Mouse (Mus musculus): ENCODE data around the gene Tnfaip8l2. TPM values are rescaled to one million over a fixed set of nuclear protein-coding genes. Genes with fewer than 3 reads are reported as not detected.
A peak's percentile ranks its signal among the peaks of the same experiment; 100 is the strongest.
"Not testable (repeated sequence)": the region's sequence is repeated elsewhere in the genome, so short reads cannot be mapped to it uniquely, and the experiment has no call there.

Gene Tnfaip8l2
- polyA plus RNA-seq, 1 experiment from 2014 or later, result 1.7 TPM

GRCm38 (mm10) chr3:95134133-95134532 lies 8.0 kb downstream of the Tnfaip8l2 start:
- not testable (repeated sequence) for H3K4me2 ChIP-seq; H3K27ac ChIP-seq; H3K9ac ChIP-seq (replicated peaks); H3K9me3 ChIP-seq; H3K27me3 ChIP-seq
- H3K4me1 ChIP-seq (replicated peaks), result peaks cover 22% of the 10 kb centered on the region
- ATAC-seq (ENCODE audit: insufficient number of reproducible peaks, insufficient read depth, low FRiP score, low TSS enrichment, low read depth), result peak; percentile 48
- whole genome bisulfite sequencing, result no CpG with 5 or more reads among the region's 12 CpGs
- H3K36me3 ChIP-seq, result peaks cover 29% of the 10 kb centered on the region
- H3K4me3 ChIP-seq (replicated peaks), result peak overlapping the region; percentile 65

- Histone ChIP-seq H3K9ac (replicated peaks) (peak within 1 kb of the TSS; percentile 75), H3K4me1 (replicated peaks) (peaks cover 23% of the 10 kb centered on the region), H3K27ac (peak within 1 kb of the TSS; percentile 78), H3K27me3 (no peaks in the 10 kb centered on the region), H3K4me2 (peak within 1 kb of the TSS; percentile 86), H3K36me3 (peaks cover 34% of the 10 kb centered on the region), H3K4me3 (replicated peaks) (peak within 1 kb of the TSS; percentile 65), H3K9me3 (0 out of 2 replicates have a peak, but pooled peaks cover 4% of the 10 kb centered on the region)
- ATAC-seq (ENCODE audit: insufficient number of reproducible peaks, insufficient read depth, low FRiP score, low TSS enrichment, low read depth), result peak; percentile 86
- under 1% methylated on average over 20 of the region's 20 CpGs for WGBS
Measured at GRCm38 (mm10) chr3:95133680-95134101, 8.5 kb downstream of the Tnfaip8l2 start, which contains the start of the genes Scnm1 and Lysmd1. Scnm1 (minus strand) TSS chr3:95134011. Lysmd1 (plus strand) TSS chr3:95134088.

- H3K9ac ChIP-seq (replicated peaks), result peak overlapping the region; percentile 75
- ATAC-seq (ENCODE audit: insufficient number of reproducible peaks, insufficient read depth, low FRiP score, low TSS enrichment, low read depth), result no peak
- H3K4me3 ChIP-seq (replicated peaks), result peak overlapping the region; percentile 65
- H3K4me2 ChIP-seq, result peak overlapping the region; percentile 86
- no peaks in the 10 kb centered on the region for H3K27me3 ChIP-seq
- peak overlapping the region; percentile 78 for H3K27ac ChIP-seq
- H3K4me1 ChIP-seq (replicated peaks), result peaks cover 23% of the 10 kb centered on the region
- H3K36me3 ChIP-seq, result peaks cover 38% of the 10 kb centered on the region
- 62% methylated on average over 11 of the region's 11 CpGs for WGBS
- 0 out of 2 replicates have a peak, but pooled peaks cover 4% of the 10 kb centered on the region for H3K9me3 ChIP-seq
Measured at GRCm38 (mm10) chr3:95133176-95133575, 9.0 kb downstream of the Tnfaip8l2 start.

GRCm38 (mm10) chr3:95132389-95132788 lies 9.8 kb downstream of the Tnfaip8l2 start:
- not testable (repeated sequence) for H3K9ac ChIP-seq (replicated peaks); H3K27me3 ChIP-seq; H3K27ac ChIP-seq; H3K9me3 ChIP-seq; ATAC-seq (ENCODE audit: insufficient number of reproducible peaks, insufficient read depth, low FRiP score, low TSS enrichment, low read depth)
- H3K4me3 ChIP-seq (replicated peaks), result 0 out of 2 replicates have a peak overlapping the region, but pooled peaks have one; percentile 65
- H3K4me1 ChIP-seq (replicated peaks), result peaks cover 23% of the 10 kb centered on the region
- H3K36me3 ChIP-seq, result peaks cover 35% of the 10 kb centered on the region
- 0 out of 2 replicates have a peak overlapping the region, but pooled peaks have one; percentile 86 for H3K4me2 ChIP-seq
- WGBS, result 94% methylated on average over 2 of the region's 2 CpGs

- H3K4me2 ChIP-seq, result no peak overlapping the region
- H3K9ac ChIP-seq (replicated peaks), result no peak overlapping the region; the same call in 1 of the 2 replicates
- 0 out of 2 replicates have a peak, but pooled peaks cover 4% of the 10 kb centered on the region for H3K9me3 ChIP-seq
- H3K27ac ChIP-seq, result no peak overlapping the region
- H3K4me1 ChIP-seq (replicated peaks), result peaks cover 18% of the 10 kb centered on the region
- no peaks in the 10 kb centered on the region for H3K27me3 ChIP-seq
- 90% methylated on average over 5 of the region's 5 CpGs for WGBS
- no peak overlapping the region for H3K4me3 ChIP-seq (replicated peaks)
- H3K36me3 ChIP-seq, result peaks cover 38% of the 10 kb centered on the region
- ATAC-seq (ENCODE audit: insufficient number of reproducible peaks, insufficient read depth, low FRiP score, low TSS enrichment, low read depth), result no peak
Measured at GRCm38 (mm10) chr3:95130081-95130480, 12.1 kb downstream of the Tnfaip8l2 start.

GRCm38 (mm10) chr3:95129226-95129651 lies 12.9 kb downstream of the Tnfaip8l2 start:
- no peak for ATAC-seq (ENCODE audit: insufficient number of reproducible peaks, insufficient read depth, low FRiP score, low TSS enrichment, low read depth)
- Histone ChIP-seq H3K27ac (no peak overlapping the region), H3K27me3 (no peaks in the 10 kb centered on the region), H3K9me3 (0 out of 2 replicates have a peak, but pooled peaks cover 4% of the 10 kb centered on the region), H3K4me3 (replicated peaks) (no peak overlapping the region), H3K9ac (replicated peaks) (no peak overlapping the region), H3K4me2 (no peak overlapping the region), H3K36me3 (peaks cover 38% of the 10 kb centered on the region), H3K4me1 (replicated peaks) (peaks cover 24% of the 10 kb centered on the region)
- WGBS, result 34% methylated on average over 6 of the region's 6 CpGs

GRCm38 (mm10) chr3:95124972-95125371 lies 17.2 kb downstream of the Tnfaip8l2 start:
- Histone ChIP-seq H3K4me1 (replicated peaks) (peaks cover 23% of the 10 kb centered on the region), H3K4me3 (replicated peaks) (no peak overlapping the region), H3K36me3 (peaks cover 59% of the 10 kb centered on the region), H3K27ac (peak overlapping the region; percentile 8; the same call in 1 of the 2 replicates), H3K9ac (replicated peaks) (0 out of 2 replicates have a peak overlapping the region, but pooled peaks have one; percentile 13), H3K4me2 (no peak overlapping the region), H3K9me3 (no peaks in the 10 kb centered on the region), H3K27me3 (no peaks in the 10 kb centered on the region)
- WGBS, result 39% methylated on average over 5 of the region's 5 CpGs
- ATAC-seq (ENCODE audit: insufficient number of reproducible peaks, insufficient read depth, low FRiP score, low TSS enrichment, low read depth), result no peak

- H3K36me3 ChIP-seq, result peaks cover 59% of the 10 kb centered on the region
Measured at GRCm38 (mm10) chr3:95124246-95124645, 17.9 kb downstream of the Tnfaip8l2 start, which contains the start of gene Tmod4. Tmod4 (plus strand) TSS chr3:95124476.

GRCm38 (mm10) chr3:95121580-95121979 lies 20.6 kb downstream of the Tnfaip8l2 start:
- Histone ChIP-seq H3K9me3 (no peaks in the 10 kb centered on the region), H3K36me3 (peaks cover 74% of the 10 kb centered on the region), H3K27ac (0 out of 2 replicates have a peak overlapping the region, but pooled peaks have one; percentile 46), H3K4me3 (replicated peaks) (no peak overlapping the region), H3K27me3 (no peaks in the 10 kb centered on the region), H3K4me1 (replicated peaks) (peaks cover 15% of the 10 kb centered on the region), H3K9ac (replicated peaks) (no peak overlapping the region), H3K4me2 (no peak overlapping the region)
- WGBS, result 80% methylated on average over 6 of the region's 6 CpGs
- ATAC-seq (ENCODE audit: insufficient number of reproducible peaks, insufficient read depth, low FRiP score, low TSS enrichment, low read depth), result no peak

More at GRCm38 (mm10) chr3:95124246-95124645, 17.9 kb downstream of the Tnfaip8l2 start, which contains the start of gene Tmod4:
- 0 out of 2 replicates have a peak, but pooled peaks have one; percentile 16 for ATAC-seq (ENCODE audit: insufficient number of reproducible peaks, insufficient read depth, low FRiP score, low TSS enrichment, low read depth)
- Histone ChIP-seq H3K9ac (replicated peaks) (0 out of 2 replicates have a peak within 1 kb of the TSS, but pooled peaks have one; percentile 13), H3K27ac (peak within 1 kb of the TSS; percentile 8; the same call in 1 of the 2 replicates), H3K9me3 (no peaks in the 10 kb centered on the region), H3K27me3 (no peaks in the 10 kb centered on the region), H3K4me1 (replicated peaks) (peaks cover 18% of the 10 kb centered on the region), H3K4me2 (no peak within 1 kb of the TSS), H3K4me3 (replicated peaks) (no peak within 1 kb of the TSS)
- WGBS, result 52% methylated on average over 6 of the region's 6 CpGs

- H3K36me3 ChIP-seq, result peaks cover 79% of the 10 kb centered on the region
- no peaks in the 10 kb centered on the region for H3K9me3 ChIP-seq
- no peak overlapping the region for H3K4me2 ChIP-seq
- H3K27me3 ChIP-seq, result no peaks in the 10 kb centered on the region
- no peak for ATAC-seq (ENCODE audit: insufficient number of reproducible peaks, insufficient read depth, low FRiP score, low TSS enrichment, low read depth)
- no peak overlapping the region for H3K9ac ChIP-seq (replicated peaks)
- no peak overlapping the region for H3K27ac ChIP-seq
- H3K4me3 ChIP-seq (replicated peaks), result no peak overlapping the region
- H3K4me1 ChIP-seq (replicated peaks), result no peaks in the 10 kb centered on the region
- 72% methylated on average over 2 of the region's 2 CpGs for WGBS
Measured at GRCm38 (mm10) chr3:95117751-95118150, 24.4 kb downstream of the Tnfaip8l2 start.

GRCm38 (mm10) chr3:95112760-95113159 lies 29.4 kb downstream of the Tnfaip8l2 start:
- H3K4me2 ChIP-seq, result no peak overlapping the region
- no peaks in the 10 kb centered on the region for H3K27me3 ChIP-seq
- H3K9ac ChIP-seq (replicated peaks), result no peak overlapping the region
- H3K4me3 ChIP-seq (replicated peaks), result no peak overlapping the region
- peaks cover 30% of the 10 kb centered on the region for H3K36me3 ChIP-seq
- H3K9me3 ChIP-seq, result no peaks in the 10 kb centered on the region
- ATAC-seq (ENCODE audit: insufficient number of reproducible peaks, insufficient read depth, low FRiP score, low TSS enrichment, low read depth), result no peak
- H3K4me1 ChIP-seq (replicated peaks), result peaks cover 9% of the 10 kb centered on the region
- no peak overlapping the region for H3K27ac ChIP-seq
- 89% methylated on average over 1 of the region's 1 CpGs for WGBS
